8 mouse cellular contexts compared by ENCODE assay signal in the genomic region with DNA sequence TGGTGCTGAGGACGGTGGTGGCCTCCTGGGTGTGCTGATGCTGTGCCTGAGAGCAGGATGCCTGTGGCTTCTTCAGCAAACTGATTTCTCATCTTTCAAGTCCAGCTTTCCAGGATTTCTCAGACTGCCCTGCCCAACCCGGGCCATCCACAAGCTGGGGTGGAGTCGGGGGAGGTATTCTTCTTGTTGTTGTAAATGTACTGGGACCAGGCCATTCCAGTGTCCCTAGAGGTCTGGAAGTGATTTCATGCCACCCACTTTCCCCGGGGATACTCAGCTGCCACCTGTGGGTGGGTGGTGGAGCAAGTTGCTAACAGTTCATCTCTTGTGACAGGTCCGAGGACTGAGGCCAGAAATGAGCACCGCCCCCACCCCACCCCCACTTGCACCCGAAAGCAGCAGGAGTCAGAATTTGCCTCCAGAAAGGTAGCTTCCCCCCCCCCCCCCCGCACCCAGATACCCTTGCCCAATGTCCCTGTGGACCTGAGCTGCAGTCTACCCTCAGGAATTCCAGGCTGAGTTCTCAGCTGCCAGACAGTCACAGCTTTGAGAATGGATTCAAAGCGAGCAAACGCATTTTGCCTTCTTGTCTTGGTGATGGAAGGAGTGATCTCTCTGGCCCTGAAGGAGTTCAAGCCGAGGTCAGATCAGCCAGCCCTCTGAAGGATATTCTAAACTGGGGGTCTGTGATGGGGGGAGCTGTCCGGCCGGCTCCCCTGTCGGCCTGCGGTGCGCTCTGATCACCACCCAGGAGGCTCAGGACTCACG. TPM values are rescaled to one million over a fixed set of nuclear protein-coding genes. Genes with fewer than 3 reads are reported as not detected.
DNase-seq lines count a peak whose midpoint lies in the region; ATAC-seq lines count a peak whose summit lies in the region.

No protein-coding gene starts in this region.

- peak overlapping the region; percentile 80 for H3K4me2 ChIP-seq in hindbrain, embryonic 15.5 days
- peak overlapping the region; percentile 95 for H3K4me2 ChIP-seq in liver, embryonic 15.5 days
- H3K4me2 ChIP-seq in stomach, embryonic 16.5 days (ENCODE audit: low read depth, low read length), result peak overlapping the region; percentile 96

- peak overlapping the region; percentile 98 for H3K27ac ChIP-seq in hindbrain, embryonic 15.5 days (replicated peaks)
- H3K27ac ChIP-seq in liver, embryonic 15.5 days (replicated peaks), result peak overlapping the region; percentile 56
- peak overlapping the region; percentile 90 for H3K27ac ChIP-seq in stomach, embryonic 16.5 days (ENCODE audit: low read length)

- peak overlapping the region; percentile 57 for H3K4me3 ChIP-seq in hindbrain, embryonic 15.5 days
- peak overlapping the region; percentile 68 for H3K4me3 ChIP-seq in liver, embryonic 15.5 days (replicated peaks)
- H3K4me3 ChIP-seq in stomach, embryonic 16.5 days (replicated peaks; ENCODE audit: low read length), result peak overlapping the region; percentile 89

- no peaks in the 10 kb centered on the region for H3K9me3 ChIP-seq in hindbrain, embryonic 15.5 days
- H3K9me3 ChIP-seq in liver, embryonic 15.5 days (replicated peaks), result no peaks in the 10 kb centered on the region
- no peaks in the 10 kb centered on the region for H3K9me3 ChIP-seq in stomach, embryonic 16.5 days (replicated peaks; ENCODE audit: control insufficient read depth, low read length)

- H3K9ac ChIP-seq in hindbrain, embryonic 15.5 days, result peak overlapping the region; percentile 91
- peak overlapping the region; percentile 46; the same call in 1 of the 2 replicates for H3K9ac ChIP-seq in liver, embryonic 15.5 days
- peak overlapping the region; percentile 78 for H3K9ac ChIP-seq in stomach, embryonic 16.5 days (ENCODE audit: low read length)

- WGBS in hindbrain, embryonic 15.5 days, result 3% methylated on average over 17 of the region's 17 CpGs
- 14% methylated on average over 17 of the region's 17 CpGs for WGBS in liver, embryonic 15.5 days (ENCODE audit: insufficient replicate concordance)
- WGBS in stomach, embryonic 16.5 days, result 2% methylated on average over 17 of the region's 17 CpGs

- H3K4me1 ChIP-seq in hindbrain, embryonic 15.5 days (replicated peaks), result peaks cover 33% of the 10 kb centered on the region
- peaks cover 75% of the 10 kb centered on the region for H3K4me1 ChIP-seq in liver, embryonic 15.5 days (replicated peaks)
- peaks cover 27% of the 10 kb centered on the region for H3K4me1 ChIP-seq in stomach, embryonic 16.5 days (ENCODE audit: control insufficient read depth, insufficient read depth, low read length)

- ATAC-seq in hindbrain, embryonic 15.5 days (ENCODE audit: low FRiP score, low read depth), result no peak; the same call in 1 of the 2 replicates
- ATAC-seq in liver, embryonic 15.5 days (ENCODE audit: insufficient read depth), result no peak
- no peak for ATAC-seq in stomach, embryonic 16.5 days (ENCODE audit: insufficient read depth, low FRiP score)

- no peaks in the 10 kb centered on the region for H3K27me3 ChIP-seq in hindbrain, embryonic 15.5 days
- H3K27me3 ChIP-seq in liver, embryonic 15.5 days, result peaks cover 84% of the 10 kb centered on the region
- no peaks in the 10 kb centered on the region for H3K27me3 ChIP-seq in stomach, embryonic 16.5 days (ENCODE audit: control insufficient read depth, insufficient read depth, low read length)

- no peaks in the 10 kb centered on the region for H3K36me3 ChIP-seq in hindbrain, embryonic 15.5 days
- H3K36me3 ChIP-seq in liver, embryonic 15.5 days (replicated peaks), result no peaks in the 10 kb centered on the region
- H3K36me3 ChIP-seq in stomach, embryonic 16.5 days (ENCODE audit: control insufficient read depth, insufficient read depth, low read length), result no peaks in the 10 kb centered on the region

- DNase-seq in right cerebral cortex, postnatal 14 days, result peak; percentile 8
- DNase-seq in right cerebral cortex, postnatal 4 days, result no peak
- peak; percentile 43 for DNase-seq in embryo, embryonic 11 days
- no peak for DNase-seq in spleen, adult 12 weeks (ENCODE audit: low spot score)
- DNase-seq in urinary bladder, postnatal 10 days (ENCODE audit: low spot score), result no peak

RNA-seq across cellular contexts. Expression of a gene that starts 2.1 kb away (rescaled TPM):
- 70.9 and 72.6 TPM in 2 replicates for polyA plus RNA-seq in hindbrain, embryonic 15.5 days (2015; fragmentation: Nextera tagmentation; extraction: Ambion mirVana)
- 4.3 and 4.9 TPM in 2 replicates for polyA plus RNA-seq in liver, embryonic 15.5 days (2015; fragmentation: Nextera tagmentation; extraction: Ambion mirVana)
- polyA plus RNA-seq in stomach, embryonic 16.5 days (2015; fragmentation: Nextera tagmentation; extraction: Ambion mirVana), result 24.0 and 26.3 TPM in 2 replicates

Comparison
In these comparisons a context has a peak if more than half of its experiments do, and no peak if none do; other contexts are left out.
1. DNase-seq: peak in right cerebral cortex, postnatal 14 days (single experiment) and embryo, embryonic 11 days (single experiment); none in right cerebral cortex, postnatal 4 days (single experiment), spleen, adult 12 weeks (single experiment) and urinary bladder, postnatal 10 days (single experiment).
2. Peak in every context shown above with its lines, with median percentiles within 50 percentile points of each other: H3K27ac ChIP-seq, H3K4me2 ChIP-seq, H3K4me3 ChIP-seq and H3K9ac ChIP-seq.